Mouse (Mus musculus): ENCODE measurements around the gene Slc35f4. TPM values are rescaled to one million over a fixed set of nuclear protein-coding genes. Genes with fewer than 3 reads are reported as not detected.

Slc35f4 gene
- total and polyA plus RNA-seq, 3 experiments = not detected

GRCm38 (mm10) chr14:49311548-49311947 lies 214.3 kb downstream of the Slc35f4 start:
- no peak overlapping the region for H3K4me3 ChIP-seq (ENCODE audit: control insufficient read depth in 1 of 2, insufficient read depth in 1 of 2, low read depth in 2 of 2, low read length in 2 of 2)
- TF ChIP-seq NELFE (IDR thresholded peaks at IDR 0.05; ENCODE audit: low read depth, low read length) (no peak), ZMIZ1 (IDR thresholded peaks at IDR 0.05; ENCODE audit: low read depth, low read length) (no peak), KAT2A (conservative IDR thresholded peaks at IDR 0.05; ENCODE audit: low read depth, low read length) (no peak), USF1 (IDR thresholded peaks at IDR 0.05; ENCODE audit: low read depth, low read length) (no peak), ETS1 (IDR thresholded peaks at IDR 0.05; ENCODE audit: low read depth, low read length) (no peak), UBTF (IDR thresholded peaks at IDR 0.05; ENCODE audit: borderline replicate concordance, insufficient read depth, low read depth, low read length) (no peak), NRF1 (IDR thresholded peaks at IDR 0.05; ENCODE audit: insufficient read depth, low read depth, low read length, poor library complexity, severe bottlenecking) (no peak), JUND (IDR thresholded peaks at IDR 0.05; ENCODE audit: low read depth, low read length) (no peak), MYB (IDR thresholded peaks at IDR 0.05; ENCODE audit: low read depth, low read length) (no peak), ZC3H11A (IDR thresholded peaks at IDR 0.05; ENCODE audit: low read depth, low read length) (no peak), TBP (IDR thresholded peaks at IDR 0.05; ENCODE audit: low read depth, low read length) (no peak), ZNF384 (IDR thresholded peaks at IDR 0.05; ENCODE audit: low read depth, low read length) (no peak), RAD21 (IDR thresholded peaks at IDR 0.05; ENCODE audit: low read depth, low read length) (no peak), TCF12 (IDR thresholded peaks at IDR 0.05; ENCODE audit: low read depth, low read length) (no peak), HCFC1 (IDR thresholded peaks at IDR 0.05; ENCODE audit: low read depth, low read length) (no peak), CTCF (IDR thresholded peaks at IDR 0.05 in 2 of 3, conservative IDR thresholded peaks at IDR 0.05 in 1 of 3; ENCODE audit: control insufficient read depth in 1 of 3, insufficient read depth in 1 of 3, low read depth in 2 of 3, low read length in 3 of 3, poor library complexity in 1 of 3, severe bottlenecking in 1 of 3) (no peak), GATA1 (IDR thresholded peaks at IDR 0.05; ENCODE audit: low read depth, low read length) (no peak)
- no peaks in the 10 kb centered on the region for H3K9me3 ChIP-seq (replicated peaks; ENCODE audit: insufficient read depth, low read length)
- H3K36me3 ChIP-seq (ENCODE audit: control insufficient read depth in 1 of 2, insufficient read depth in 2 of 2, low read length in 2 of 2) = no peaks in the 10 kb centered on the region
- no peak for DNase-seq (ENCODE audit: low read depth, low spot score)
- H3K4me1 ChIP-seq (ENCODE audit: control insufficient read depth in 1 of 2, insufficient read depth in 2 of 2, low read length in 2 of 2) = no peaks in the 10 kb centered on the region
- H3K27ac ChIP-seq (ENCODE audit: control insufficient read depth, low read depth, low read length) = no peak overlapping the region
- no peak overlapping the region for H3K9ac ChIP-seq (ENCODE audit: control insufficient read depth, low read depth, low read length, poor library complexity, severe bottlenecking)
- no peaks in the 10 kb centered on the region for H3K27me3 ChIP-seq (ENCODE audit: control insufficient read depth in 1 of 2, insufficient read depth in 2 of 2, low read length in 2 of 2)
- H3K79me2 ChIP-seq (ENCODE audit: control insufficient read depth, insufficient read depth, low read length, poor library complexity) = no peaks in the 10 kb centered on the region

- H3K27ac ChIP-seq (ENCODE audit: control insufficient read depth, low read depth, low read length) = no peak overlapping the region
- H3K4me3 ChIP-seq (ENCODE audit: control insufficient read depth in 1 of 2, insufficient read depth in 1 of 2, low read depth in 2 of 2, low read length in 2 of 2) = no peak overlapping the region
- no peaks in the 10 kb centered on the region for H3K4me1 ChIP-seq (ENCODE audit: control insufficient read depth in 1 of 2, insufficient read depth in 2 of 2, low read length in 2 of 2)
- no peak for DNase-seq (ENCODE audit: low read depth, low spot score)
- H3K9ac ChIP-seq (ENCODE audit: control insufficient read depth, low read depth, low read length, poor library complexity, severe bottlenecking) = no peak overlapping the region
- H3K36me3 ChIP-seq (ENCODE audit: control insufficient read depth in 1 of 2, insufficient read depth in 2 of 2, low read length in 2 of 2) = no peaks in the 10 kb centered on the region
- no peaks in the 10 kb centered on the region for H3K79me2 ChIP-seq (ENCODE audit: control insufficient read depth, insufficient read depth, low read length, poor library complexity)
- H3K9me3 ChIP-seq (replicated peaks; ENCODE audit: insufficient read depth, low read length) = no peaks in the 10 kb centered on the region
- TF ChIP-seq MYC (IDR thresholded peaks at IDR 0.05; ENCODE audit: low read depth, low read length) (no peak), CHD2 (IDR thresholded peaks at IDR 0.05; ENCODE audit: low read length) (no peak), JUND (IDR thresholded peaks at IDR 0.05; ENCODE audit: low read depth, low read length) (no peak)
- H3K27me3 ChIP-seq (ENCODE audit: control insufficient read depth in 1 of 2, insufficient read depth in 2 of 2, low read length in 2 of 2) = no peaks in the 10 kb centered on the region
Measured at GRCm38 (mm10) chr14:49311091-49311492, 214.8 kb downstream of the Slc35f4 start.
